Mouse (Mus musculus) stomach, embryonic 16.5 days (tissue): ENCODE data around the gene Mgll. TPM values are rescaled to one million over a fixed set of nuclear protein-coding genes. Genes with fewer than 3 reads are reported as not detected.
A peak's percentile ranks its signal among the peaks of the same experiment; 100 is the strongest.

Source experiments
- ATAC-seq: fragments of 200-750 bp; cut with Nextera tagmentation; 2 replicates; pipeline ENCODE4 v1.8.0; 2017; ENCODE audit warnings: moderate number of reproducible peaks, moderate TSS enrichment; ENCODE audit not compliant: insufficient read depth, low FRiP score
- H3K27ac ChIP-seq: fragments of 300-500 bp; sonication (generic); 2 replicates; pipeline ENCODE4 v1.5.1; 2014; ENCODE audit warnings: low read length
- H3K27me3 ChIP-seq: fragments of 300-500 bp; sonication (generic); 2 replicates; pipeline ENCODE4 v1.6.1; 2014; ENCODE audit warnings: low read length, control low read depth, mixed read lengths; ENCODE audit not compliant: control insufficient read depth, insufficient read depth
- H3K36me3 ChIP-seq: fragments of 300-500 bp; sonication (generic); 2 replicates; pipeline ENCODE4 v1.6.1; 2014; ENCODE audit warnings: low read length; ENCODE audit not compliant: control insufficient read depth, insufficient read depth
- H3K4me1 ChIP-seq: fragments of 300-500 bp; sonication (generic); 2 replicates; pipeline ENCODE4 v1.6.1; 2014; ENCODE audit warnings: low read length, control low read depth, mixed read lengths; ENCODE audit not compliant: control insufficient read depth, insufficient read depth
- H3K4me2 ChIP-seq: fragments of 300-500 bp; sonication (generic); 2 replicates; pipeline ENCODE4 v1.6.1; 2014; ENCODE audit warnings: low read depth, low read length, mixed read lengths
- H3K4me3 ChIP-seq: fragments of 300-500 bp; sonication (generic); replicated peaks from 2 replicates; pipeline ENCODE4 v1.5.1; 2014; ENCODE audit warnings: mild to moderate bottlenecking, low read length
- H3K9ac ChIP-seq: fragments of 300-500 bp; sonication (generic); 2 replicates; pipeline ENCODE4 v1.6.1; 2014; ENCODE audit warnings: low read length
- H3K9me3 ChIP-seq: fragments of 300-500 bp; sonication (generic); replicated peaks from 2 replicates; pipeline ENCODE4 v1.6.1; 2016; ENCODE audit warnings: low read length, control low read depth; ENCODE audit not compliant: control insufficient read depth
- WGBS: fragments of 180-500 bp; shearing (Covaris S2); extraction: QIAGEN DNeasy Blood & Tissue Kit; methylation state at CpG from one replicate; pipeline ENCODE4 v1.1.7; 2014; 5-methylcytosine and 5-hydroxymethylcytosine counted together
- polyA plus RNA-seq: library from polyadenylated mRNA; unstranded; fragments of >200 nt; fragmentation: Nextera tagmentation; extraction: Ambion mirVana; gene quantifications from 2 replicates; pipeline ENCODE4 v1.2.1, GENCODE M21; 2015

Gene Mgll
- polyA plus RNA-seq, 1 experiment from 2014 or later = 121 TPM

DNA sequence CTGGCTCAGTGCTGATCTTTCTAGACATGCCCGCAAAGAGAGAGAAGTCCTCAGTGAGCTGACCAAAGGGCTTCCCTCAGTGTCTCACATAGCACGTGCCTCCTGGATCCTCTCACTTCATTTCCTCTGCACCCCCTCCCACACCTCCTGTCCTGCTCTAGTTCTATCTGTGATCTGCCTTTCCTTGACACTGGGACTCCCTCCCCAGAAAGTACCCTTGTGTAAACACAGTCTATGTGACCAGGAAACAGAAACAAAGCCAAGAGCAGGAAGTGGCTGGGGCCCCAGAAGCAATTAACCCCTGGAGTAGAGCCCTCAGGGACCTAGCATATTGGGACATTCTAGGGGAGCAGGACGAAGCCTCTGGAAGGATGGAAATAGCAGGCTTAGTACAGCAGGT, 96.6 kb downstream of the Mgll start:
- Histone ChIP-seq H3K36me3 (no peaks in the 10 kb centered on the region), H3K4me3 (no peak overlapping the region), H3K4me2 (no peak overlapping the region), H3K27me3 (no peaks in the 10 kb centered on the region), H3K27ac (no peak overlapping the region), H3K4me1 (peaks cover 7% of the 10 kb centered on the region; the same call in 1 of the 2 replicates), H3K9me3 (no peaks in the 10 kb centered on the region), H3K9ac (no peak overlapping the region)
- WGBS = 32% methylated on average over 3 of the region's 3 CpGs
- ATAC-seq = peak; percentile 27; the same call in 1 of the 2 replicates

DNA sequence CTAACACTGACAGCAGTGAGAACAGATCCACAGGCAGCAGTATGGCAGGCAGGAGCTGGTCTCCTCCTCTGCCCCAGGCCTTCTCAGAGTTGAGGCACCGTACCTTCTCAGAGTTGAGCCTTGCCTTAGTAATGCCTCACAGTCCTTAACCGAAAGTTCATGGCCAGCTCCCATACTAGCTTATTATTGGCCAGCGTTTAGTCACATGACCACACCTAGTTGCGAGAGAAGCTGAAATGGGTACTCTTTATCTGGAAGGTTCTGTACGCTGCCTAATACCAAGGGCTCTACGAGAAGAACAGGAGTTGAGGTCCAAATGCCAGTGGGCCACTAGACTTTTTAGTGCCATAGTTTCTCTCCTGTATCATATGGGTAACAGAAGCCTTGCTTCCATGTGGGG, 97.1 kb downstream of the Mgll start:
- 89% methylated on average over 6 of the region's 6 CpGs for WGBS
- Histone ChIP-seq H3K27me3 (no peaks in the 10 kb centered on the region), H3K36me3 (no peaks in the 10 kb centered on the region), H3K9me3 (no peaks in the 10 kb centered on the region), H3K4me2 (no peak overlapping the region), H3K4me3 (no peak overlapping the region), H3K4me1 (peaks cover 7% of the 10 kb centered on the region; the same call in 1 of the 2 replicates), H3K27ac (no peak overlapping the region), H3K9ac (no peak overlapping the region)
- ATAC-seq = peak; percentile 2; the same call in 1 of the 2 replicates

DNA sequence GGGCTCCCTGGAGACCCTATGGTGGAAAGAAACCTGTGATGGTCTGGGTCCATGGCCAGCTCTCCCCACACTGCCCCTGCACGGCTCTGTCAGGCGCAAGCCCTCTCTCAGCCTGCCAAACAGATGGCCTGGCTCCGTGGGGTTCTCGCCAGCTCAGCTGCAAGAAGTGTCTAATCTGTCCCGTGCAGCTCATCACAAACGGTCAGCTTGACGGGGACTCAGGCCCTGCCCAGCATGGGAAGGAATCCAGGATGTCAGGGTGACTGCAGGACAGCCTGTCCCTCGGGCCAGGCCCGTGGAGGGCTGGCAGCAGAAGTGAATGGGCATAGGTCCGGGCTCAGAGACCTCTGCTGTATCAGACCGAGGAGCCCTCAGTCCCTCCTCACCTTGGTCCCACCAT, 97.7 kb downstream of the Mgll start:
- Histone ChIP-seq H3K4me2 (no peak overlapping the region), H3K4me3 (no peak overlapping the region), H3K36me3 (no peaks in the 10 kb centered on the region), H3K27ac (no peak overlapping the region), H3K9me3 (no peaks in the 10 kb centered on the region), H3K27me3 (no peaks in the 10 kb centered on the region), H3K4me1 (peaks cover 13% of the 10 kb centered on the region), H3K9ac (no peak overlapping the region)
- no peak for ATAC-seq
- 73% methylated on average over 11 of the region's 11 CpGs for WGBS

DNA sequence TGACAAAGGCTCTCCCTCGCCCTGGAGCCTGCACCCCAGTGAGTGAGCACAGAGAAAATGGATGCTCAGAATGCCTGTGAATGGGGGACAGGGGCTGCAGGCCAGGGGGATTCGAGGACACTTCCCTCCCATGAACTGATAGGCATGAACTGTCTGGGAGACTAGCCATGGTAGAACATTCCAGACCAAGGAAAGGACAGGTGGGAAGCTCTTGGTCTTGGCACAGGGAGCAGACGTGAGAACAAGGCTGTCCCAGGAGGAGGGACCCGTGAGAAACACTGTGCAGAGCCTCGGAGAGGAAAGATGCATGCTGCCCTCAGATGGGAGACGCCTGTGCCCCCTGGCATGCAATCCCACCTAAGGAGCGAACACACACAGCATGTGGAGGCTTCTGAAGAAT, 100.0 kb downstream of the Mgll start:
- Histone ChIP-seq H3K4me3 (no peak overlapping the region), H3K27me3 (no peaks in the 10 kb centered on the region), H3K9me3 (no peaks in the 10 kb centered on the region), H3K27ac (no peak overlapping the region), H3K4me2 (no peak overlapping the region), H3K36me3 (no peaks in the 10 kb centered on the region), H3K9ac (no peak overlapping the region), H3K4me1 (peaks cover 21% of the 10 kb centered on the region)
- WGBS = 75% methylated on average over 7 of the region's 7 CpGs
- no peak for ATAC-seq

DNA sequence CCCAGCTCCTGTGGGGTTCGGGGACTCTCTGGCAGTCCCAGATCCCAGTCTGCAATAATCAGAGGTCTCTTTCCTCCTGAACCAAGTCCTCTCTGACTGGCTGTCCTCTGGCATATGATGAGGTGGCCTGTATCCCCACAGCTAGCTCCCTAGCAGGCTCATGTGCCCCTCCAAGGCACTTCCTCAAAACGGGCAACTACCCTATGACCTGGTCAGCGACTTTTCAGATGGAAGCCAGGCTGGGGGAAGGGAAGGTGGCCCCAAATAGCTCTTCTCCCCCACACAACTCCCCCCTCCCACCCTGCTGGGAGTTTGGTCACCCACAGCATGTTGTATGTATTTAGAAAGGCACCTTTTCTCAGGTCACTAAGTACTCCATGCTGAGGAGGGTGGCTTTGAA, 101.9 kb downstream of the Mgll start:
- no peak overlapping the region for H3K4me3 ChIP-seq
- no peaks in the 10 kb centered on the region for H3K36me3 ChIP-seq
- peaks cover 18% of the 10 kb centered on the region for H3K4me1 ChIP-seq
- no peaks in the 10 kb centered on the region for H3K9me3 ChIP-seq
- no peaks in the 10 kb centered on the region for H3K27me3 ChIP-seq
- no peak for ATAC-seq
- H3K27ac ChIP-seq = 0 out of 2 replicates have a peak overlapping the region, but pooled peaks have one; percentile 17
- WGBS = 43% methylated on average over 3 of the region's 3 CpGs
- no peak overlapping the region for H3K4me2 ChIP-seq
- H3K9ac ChIP-seq = no peak overlapping the region

DNA sequence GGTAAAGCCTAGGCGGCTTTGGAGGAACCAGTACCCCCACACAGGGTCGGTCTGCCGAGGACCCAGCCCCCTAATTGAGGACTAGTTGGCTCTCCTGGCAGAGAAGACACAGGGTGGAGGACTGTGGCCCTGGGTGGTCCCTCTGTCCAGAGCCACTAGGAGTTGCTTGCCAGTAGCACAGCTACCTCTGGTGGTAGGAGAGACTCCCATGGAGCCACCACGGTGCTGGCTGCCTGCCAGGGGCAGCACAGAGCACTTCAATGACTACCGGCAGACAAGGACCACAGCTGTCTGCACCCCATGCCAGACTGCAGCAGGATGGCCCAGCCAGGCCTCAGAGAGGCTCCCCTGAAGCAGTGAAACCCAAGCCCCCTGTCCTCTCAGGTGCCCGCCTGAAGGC, 102.3 kb downstream of the Mgll start:
- H3K4me1 ChIP-seq = peaks cover 17% of the 10 kb centered on the region
- ATAC-seq = peak; percentile 69
- 35% methylated on average over 6 of the region's 6 CpGs for WGBS
- 0 out of 2 replicates have a peak overlapping the region, but pooled peaks have one; percentile 17 for H3K27ac ChIP-seq
- no peak overlapping the region for H3K4me2 ChIP-seq
- no peaks in the 10 kb centered on the region for H3K27me3 ChIP-seq
- H3K36me3 ChIP-seq = no peaks in the 10 kb centered on the region
- H3K9me3 ChIP-seq = no peaks in the 10 kb centered on the region
- H3K4me3 ChIP-seq = no peak overlapping the region
- H3K9ac ChIP-seq = peak overlapping the region; percentile 28; the same call in 1 of the 2 replicates

DNA sequence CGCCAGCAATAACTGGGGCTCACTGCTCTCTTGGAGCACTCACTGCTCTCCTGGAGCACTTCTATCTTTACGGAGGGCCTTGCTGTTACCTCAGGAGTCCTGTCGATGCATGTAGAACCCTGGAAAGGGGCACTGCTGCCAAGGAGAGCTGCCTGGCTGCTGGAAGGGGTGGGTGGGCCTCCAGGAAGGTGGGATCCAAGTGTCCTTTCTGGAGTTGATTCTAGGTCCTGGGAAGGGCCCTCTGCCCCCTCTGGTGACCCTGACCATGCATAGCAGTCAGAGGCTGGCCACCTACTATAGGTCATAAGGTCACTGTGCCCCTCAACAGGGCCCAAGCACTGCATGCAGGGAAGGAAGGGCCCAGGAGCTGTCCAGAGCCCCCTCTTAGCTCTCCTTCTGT, 102.8 kb downstream of the Mgll start:
- ATAC-seq = no peak
- H3K4me2 ChIP-seq = no peak overlapping the region
- no peaks in the 10 kb centered on the region for H3K9me3 ChIP-seq
- H3K27me3 ChIP-seq = no peaks in the 10 kb centered on the region
- no peak overlapping the region for H3K27ac ChIP-seq
- no peaks in the 10 kb centered on the region for H3K36me3 ChIP-seq
- H3K4me3 ChIP-seq = no peak overlapping the region
- peaks cover 14% of the 10 kb centered on the region for H3K4me1 ChIP-seq
- H3K9ac ChIP-seq = peak overlapping the region; percentile 28; the same call in 1 of the 2 replicates
- WGBS = 62% methylated on average over 3 of the region's 3 CpGs

DNA sequence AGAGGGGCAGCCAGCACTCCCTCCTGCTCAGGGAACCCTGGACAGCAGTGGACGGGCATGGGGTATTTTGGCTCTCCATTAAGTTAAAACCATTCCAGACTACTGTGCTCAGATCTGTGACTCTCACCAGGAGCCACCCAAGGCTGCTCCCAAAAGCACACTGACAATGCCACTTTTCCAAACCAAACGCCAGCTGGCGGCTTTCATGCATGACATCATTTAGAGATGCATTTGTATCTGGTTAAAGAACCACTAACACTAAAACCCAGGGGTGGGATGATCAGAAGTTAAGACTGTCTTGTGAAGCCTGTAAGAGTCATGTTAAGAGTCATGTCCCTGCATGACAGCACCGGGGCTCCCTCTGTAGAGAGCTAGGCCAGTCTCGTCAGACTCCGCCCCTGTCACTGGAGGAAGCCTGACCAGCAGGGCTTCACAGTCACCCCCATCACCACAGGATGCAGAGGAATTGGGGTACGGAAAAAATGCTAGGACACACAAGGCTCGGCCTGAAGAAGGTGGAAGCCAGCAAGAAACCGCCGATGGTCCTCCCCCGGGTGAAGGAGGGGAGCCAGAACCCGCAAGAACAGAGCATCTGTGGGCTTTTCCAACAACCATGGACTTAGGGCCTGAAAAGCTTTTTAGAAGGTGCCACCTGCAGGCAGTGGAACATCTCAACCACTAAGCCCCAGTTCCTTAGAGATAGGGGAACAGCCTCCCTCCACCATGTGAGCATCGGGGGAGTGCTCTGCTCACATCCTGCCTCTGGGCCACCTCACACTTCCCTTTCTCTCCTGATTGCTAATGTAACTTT, 103.4 kb downstream of the Mgll start:
- Histone ChIP-seq H3K4me1 (peaks cover 14% of the 10 kb centered on the region), H3K9me3 (no peaks in the 10 kb centered on the region), H3K9ac (no peak overlapping the region), H3K27me3 (no peaks in the 10 kb centered on the region), H3K4me2 (no peak overlapping the region), H3K27ac (0 out of 2 replicates have a peak overlapping the region, but pooled peaks have one; percentile 38), H3K36me3 (no peaks in the 10 kb centered on the region), H3K4me3 (no peak overlapping the region)
- WGBS = 62% methylated on average over 13 of the region's 13 CpGs
- no peak for ATAC-seq

DNA sequence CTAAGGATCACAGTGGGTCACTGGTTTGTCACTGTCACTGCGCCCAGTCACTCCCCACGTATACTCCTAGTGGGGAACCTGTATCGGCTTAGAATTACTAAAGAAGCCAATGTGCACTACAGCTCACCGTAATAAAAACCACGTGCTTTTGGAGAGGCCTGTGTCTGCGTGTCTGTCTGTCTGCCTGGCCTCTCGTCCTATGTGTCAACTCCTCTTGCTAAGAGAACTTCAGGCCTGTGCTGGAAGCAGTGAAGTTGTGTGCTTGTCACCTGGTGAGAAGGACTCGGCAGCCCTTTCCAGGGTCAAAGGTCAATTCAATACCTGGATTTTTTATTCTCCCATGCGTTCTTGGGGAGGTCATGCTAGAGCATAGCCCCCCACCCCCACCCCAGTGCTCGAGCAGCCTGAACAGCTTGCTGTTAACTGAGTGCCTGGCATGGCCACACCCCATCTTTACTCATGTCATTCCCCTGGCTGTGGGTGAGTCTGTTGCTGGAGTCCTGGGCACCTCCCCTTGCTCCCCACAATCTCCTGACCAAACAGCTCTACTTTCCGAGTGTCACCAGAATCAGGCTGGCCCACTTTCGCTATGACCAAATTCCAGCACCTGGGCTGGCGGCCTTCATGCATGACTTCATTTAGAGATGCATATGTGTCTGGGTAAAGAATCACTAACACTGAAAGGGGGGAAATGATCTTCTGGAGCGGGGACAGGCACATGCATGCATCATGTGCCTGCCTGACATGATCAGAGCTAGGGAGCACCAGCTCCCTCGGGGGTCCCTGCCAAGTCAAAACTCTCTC, 104.2 kb downstream of the Mgll start:
- H3K4me3 ChIP-seq = no peak overlapping the region
- no peaks in the 10 kb centered on the region for H3K9me3 ChIP-seq
- no peaks in the 10 kb centered on the region for H3K27me3 ChIP-seq
- ATAC-seq = no peak
- WGBS = 68% methylated on average over 15 of the region's 15 CpGs
- peaks cover 14% of the 10 kb centered on the region for H3K4me1 ChIP-seq
- no peaks in the 10 kb centered on the region for H3K36me3 ChIP-seq
- H3K4me2 ChIP-seq = no peak overlapping the region
- no peak overlapping the region for H3K9ac ChIP-seq
- H3K27ac ChIP-seq = no peak overlapping the region
